Mouse (Mus musculus) ES-E14 (cell line): Measurements from ENCODE around the gene Ptpre. TPM values are rescaled to one million over a fixed set of nuclear protein-coding genes. Genes with fewer than 3 reads are reported as not detected.
"Not testable (repeated sequence)": the region's sequence is repeated elsewhere in the genome, so short reads cannot be mapped to it uniquely, and the experiment has no call there.

Experiments used
- DNase-seq: peaks from one replicate; pipeline ENCODE4 v3.0.0-alpha.2; 2013; ENCODE audit warnings: low read depth, low spot score
- H3K27ac ChIP-seq: 2 replicates; pipeline ENCODE4 v1.5.1; 2012; ENCODE audit warnings: low read depth, mild to moderate bottlenecking, low read length, moderate library complexity, mixed read lengths; ENCODE audit not compliant: poor library complexity, insufficient read depth, severe bottlenecking
- H3K36me3 ChIP-seq: 2 replicates; pipeline ENCODE4 v1.6.1; 2012; ENCODE audit warnings: mild to moderate bottlenecking, low read length, moderate library complexity, mixed read lengths; ENCODE audit not compliant: control insufficient read depth, poor library complexity, insufficient read depth, severe bottlenecking
- H3K4me1 ChIP-seq, 2 experiments: fragments of 150-350 bp in 1 of 2; sonication (generic) in 1 of 2; 2 replicates each; pipeline ENCODE4 v1.6.1; 2012; ENCODE audit warnings: low read length in 2 of 2, mild to moderate bottlenecking in 1 of 2, mixed read lengths in 1 of 2; ENCODE audit not compliant: control insufficient read depth in 2 of 2, insufficient read depth in 2 of 2, poor library complexity in 1 of 2
- H3K4me3 ChIP-seq, 2 experiments: fragments of 150-350 bp in 1 of 2; sonication (generic) in 1 of 2; 2 replicates each; pipeline ENCODE4 v1.5.1; 2012; ENCODE audit warnings: low read length in 2 of 2, low read depth in 1 of 2, mild to moderate bottlenecking in 1 of 2, mixed read lengths in 1 of 2; ENCODE audit not compliant: insufficient read depth in 1 of 2, poor library complexity in 1 of 2, severe bottlenecking in 1 of 2
- H3K9ac ChIP-seq: 2 replicates; pipeline ENCODE4 v1.6.1; 2012; ENCODE audit warnings: low read depth, mild to moderate bottlenecking, low read length, mixed read lengths; ENCODE audit not compliant: poor library complexity, insufficient read depth, severe bottlenecking
- H3K9me3 ChIP-seq: fragments of 150-350 bp; sonication (generic); 2 replicates; pipeline ENCODE4 v1.6.1; 2012; ENCODE audit warnings: low read depth, mild to moderate bottlenecking, low read length; ENCODE audit not compliant: control insufficient read depth, insufficient read depth
- CHD2 ChIP-seq: IDR thresholded peaks from 2 replicates; pipeline ENCODE4 v1.6.1; 2014; ENCODE audit warnings: mild to moderate bottlenecking, low read depth, low read length, inconsistent platforms
- HCFC1 ChIP-seq: IDR thresholded peaks from 2 replicates; pipeline ENCODE4 v1.6.1; 2012; ENCODE audit warnings: low read length, inconsistent platforms, borderline replicate concordance; ENCODE audit not compliant: insufficient read depth
- MAFK ChIP-seq: IDR thresholded peaks from 2 replicates; pipeline ENCODE4 v1.6.1; 2014; ENCODE audit warnings: mild to moderate bottlenecking, low read depth, low read length, inconsistent platforms; ENCODE audit not compliant: insufficient read depth
- ZC3H11A ChIP-seq: IDR thresholded peaks from 2 replicates; pipeline ENCODE4 v1.6.1; 2012; ENCODE audit warnings: low read depth, mild to moderate bottlenecking, inconsistent platforms, low read length, borderline replicate concordance
- ZNF384 ChIP-seq: IDR thresholded peaks from 2 replicates; pipeline ENCODE4 v1.6.1; 2012; ENCODE audit warnings: low read depth, low read length, inconsistent platforms
- in situ Hi-C, 2 experiments: fragments of 600-800 bp; cut with MboI; formaldehyde crosslinking; loops; one replicate each; pipeline ENCODE4 v1.15.1; 2025; ENCODE audit warnings: low sequenced_read_pairs in 2 of 2, inconsistent platforms in 1 of 2; ENCODE audit not compliant: unreplicated experiment in 2 of 2
- total RNA-seq: library from RNA; depleted of rRNA; stranded (reverse); fragments of 300-350 nt; gene quantifications from 2 replicates; pipeline ENCODE4 v1.2.3, GENCODE M21; 2012

The Ptpre gene
- total RNA-seq, 1 experiment = 1.1 TPM

GRCm38 (mm10) chr7:135696127-135696526, 158.8 kb downstream of the Ptpre start:
- H3K9ac ChIP-seq = no peak overlapping the region
- H3K36me3 ChIP-seq = peaks cover 64% of the 10 kb centered on the region
- in situ Hi-C loops = no loop called here
- no peak overlapping the region for H3K27ac ChIP-seq
- TF ChIP-seq ZC3H11A = no peak
- TF ChIP-seq CHD2 = no peak
- TF ChIP-seq MAFK = no peak
- TF ChIP-seq ZNF384 = no peak
- H3K4me3 ChIP-seq = no peak overlapping the region
- H3K4me1 ChIP-seq = no peaks in the 10 kb centered on the region
- no peaks in the 10 kb centered on the region for H3K9me3 ChIP-seq
- no peak for DNase-seq

- H3K4me1 ChIP-seq, DNase-seq, H3K4me3 ChIP-seq, in situ Hi-C loops, H3K9ac ChIP-seq, H3K9me3 ChIP-seq, H3K27ac ChIP-seq: not testable (repeated sequence)
- peaks cover 55% of the 10 kb centered on the region for H3K36me3 ChIP-seq
Observed at GRCm38 (mm10) chr7:135697021-135697740, 159.9 kb downstream of the Ptpre start.

- no peak overlapping the region for H3K27ac ChIP-seq
- TF ChIP-seq HCFC1 (no peak), CHD2 (no peak), ZC3H11A (no peak), ZNF384 (no peak), MAFK (no peak)
- DNase-seq = no peak
- no peaks in the 10 kb centered on the region for H3K9me3 ChIP-seq
- no peaks in the 10 kb centered on the region for H3K4me1 ChIP-seq
- no peak overlapping the region for H3K9ac ChIP-seq
- in situ Hi-C loops = no loop called here
- H3K36me3 ChIP-seq = peaks cover 54% of the 10 kb centered on the region
- H3K4me3 ChIP-seq = no peak overlapping the region
Observed at GRCm38 (mm10) chr7:135698362-135698761, 161.1 kb downstream of the Ptpre start.

- DNase-seq, H3K9ac ChIP-seq, H3K4me1 ChIP-seq, H3K4me3 ChIP-seq, H3K9me3 ChIP-seq, in situ Hi-C loops, H3K27ac ChIP-seq: not testable (repeated sequence)
- peaks cover 56% of the 10 kb centered on the region for H3K36me3 ChIP-seq
Observed at GRCm38 (mm10) chr7:135699351-135699750, 162.1 kb downstream of the Ptpre start.

GRCm38 (mm10) chr7:135703600-135704148, 166.4 kb downstream of the Ptpre start:
- Histone ChIP-seq H3K4me3 (no peak overlapping the region), H3K36me3 (peaks cover 53% of the 10 kb centered on the region), H3K9ac (no peak overlapping the region), H3K4me1 (no peaks in the 10 kb centered on the region), H3K27ac (no peak overlapping the region), H3K9me3 (no peaks in the 10 kb centered on the region)
- no peak for TF ChIP-seq ZC3H11A
- TF ChIP-seq CHD2 = no peak
- no peak for TF ChIP-seq HCFC1
- TF ChIP-seq MAFK = no peak
- in situ Hi-C loops = no loop called here
- no peak for DNase-seq
